Mouse (Mus musculus) midbrain, embryonic 15.5 days (tissue): Measurements from ENCODE around the gene Sdhaf3. TPM values are rescaled to one million over a fixed set of nuclear protein-coding genes. Genes with fewer than 3 reads are reported as not detected.
"Not testable (repeated sequence)": the region's sequence is repeated elsewhere in the genome, so short reads cannot be mapped to it uniquely, and the experiment has no call there.

ENCODE experiments used
- ATAC-seq: fragments of 200-750 bp; cut with Nextera tagmentation; replicated peaks from 2 replicates; pipeline ENCODE4 v1.8.0; 2017; ENCODE audit warnings: moderate TSS enrichment
- H3K27ac ChIP-seq: fragments of 300-500 bp; sonication (generic); 2 replicates; pipeline ENCODE4 v1.5.1; 2015; ENCODE audit warnings: mild to moderate bottlenecking, inconsistent platforms
- H3K27me3 ChIP-seq: fragments of 300-500 bp; sonication (generic); replicated peaks from 2 replicates; pipeline ENCODE4 v1.6.1; 2015; ENCODE audit warnings: inconsistent platforms
- H3K36me3 ChIP-seq: fragments of 300-500 bp; sonication (generic); replicated peaks from 2 replicates; pipeline ENCODE4 v1.6.1; 2015; ENCODE audit warnings: inconsistent platforms
- H3K4me1 ChIP-seq: fragments of 300-500 bp; sonication (generic); 2 replicates; pipeline ENCODE4 v1.6.1; 2015; ENCODE audit warnings: inconsistent platforms
- H3K4me2 ChIP-seq: fragments of 300-500 bp; sonication (generic); 2 replicates; pipeline ENCODE4 v1.6.1; 2015; ENCODE audit warnings: inconsistent platforms, mild to moderate bottlenecking, moderate library complexity
- H3K4me3 ChIP-seq: fragments of 300-500 bp; sonication (generic); 2 replicates; pipeline ENCODE4 v1.5.1; 2015; ENCODE audit warnings: mild to moderate bottlenecking, inconsistent platforms
- H3K9ac ChIP-seq: fragments of 300-500 bp; sonication (generic); 2 replicates; pipeline ENCODE4 v1.6.1; 2015; ENCODE audit warnings: mild to moderate bottlenecking, inconsistent platforms
- H3K9me3 ChIP-seq: fragments of 300-500 bp; sonication (generic); 2 replicates; pipeline ENCODE4 v1.6.1; 2016; ENCODE audit warnings: inconsistent platforms
- WGBS: fragments of 180-500 bp; shearing (Covaris S2); methylation state at CpG from one replicate; pipeline ENCODE4 v1.1.7; 2015; ENCODE audit warnings: mixed read lengths; 5-methylcytosine and 5-hydroxymethylcytosine counted together
- polyA plus RNA-seq: library from polyadenylated mRNA; unstranded; fragments of >200 nt; fragmentation: Nextera tagmentation; extraction: Ambion mirVana; gene quantifications from 2 replicates; pipeline ENCODE4 v1.2.1, GENCODE M21; 2015

Gene Sdhaf3
- polyA plus RNA-seq, 1 experiment from 2014 or later, result 6.9 TPM

DNA sequence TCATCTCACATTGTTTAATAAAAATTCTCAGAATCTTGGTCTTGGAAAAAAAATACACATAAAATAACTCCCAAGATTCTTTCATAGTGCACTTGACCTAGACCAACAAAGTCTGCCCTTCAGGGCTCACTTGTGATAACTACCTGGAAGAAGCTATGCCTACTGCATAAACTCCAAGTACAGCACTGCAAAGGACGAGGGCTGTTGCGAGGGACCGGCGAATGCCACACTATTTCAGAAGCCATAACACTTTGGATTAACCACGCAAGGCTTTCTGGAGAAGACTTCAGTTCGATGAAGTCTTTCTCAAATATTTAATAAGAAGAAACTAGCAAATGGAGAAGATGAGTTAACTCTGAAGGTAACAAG, 425 bp upstream of the Sdhaf3 start:
- WGBS, result 40% methylated on average over 6 of the region's 6 CpGs
- Histone ChIP-seq H3K4me3 (peak overlapping the region; percentile 58), H3K9me3 (no peaks in the 10 kb centered on the region), H3K36me3 (no peaks in the 10 kb centered on the region), H3K27me3 (no peaks in the 10 kb centered on the region), H3K4me2 (peak overlapping the region; percentile 66), H3K27ac (peak overlapping the region; percentile 45), H3K4me1 (peaks cover 9% of the 10 kb centered on the region), H3K9ac (no peak overlapping the region; the same call in 1 of the 2 replicates)
- peak; percentile 64 for ATAC-seq

DNA sequence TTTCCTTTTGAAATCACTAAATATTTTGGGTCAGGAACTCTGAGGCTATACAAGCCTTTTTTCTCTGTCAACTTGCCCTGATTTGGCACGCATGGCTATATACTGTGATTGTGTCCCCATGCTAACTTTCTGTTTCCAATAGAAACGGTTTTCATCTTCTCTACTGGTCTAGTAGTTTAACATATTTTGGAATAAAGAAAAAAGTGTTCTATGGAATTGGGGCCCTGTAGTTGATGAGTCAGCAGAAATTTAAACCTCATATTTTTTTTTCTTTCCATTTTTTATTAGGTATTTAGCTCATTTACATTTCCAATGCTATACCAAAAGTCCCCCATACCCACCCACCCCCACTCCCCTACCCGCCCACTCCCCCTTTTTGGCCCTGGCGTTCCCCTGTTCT, 3.4 kb downstream of the Sdhaf3 start:
- not testable (repeated sequence) for H3K27me3 ChIP-seq, H3K4me3 ChIP-seq, ATAC-seq, H3K36me3 ChIP-seq, H3K9me3 ChIP-seq, H3K27ac ChIP-seq, H3K4me2 ChIP-seq, H3K9ac ChIP-seq, H3K4me1 ChIP-seq
- WGBS, result 97% methylated on average over 2 of the region's 4 CpGs

DNA sequence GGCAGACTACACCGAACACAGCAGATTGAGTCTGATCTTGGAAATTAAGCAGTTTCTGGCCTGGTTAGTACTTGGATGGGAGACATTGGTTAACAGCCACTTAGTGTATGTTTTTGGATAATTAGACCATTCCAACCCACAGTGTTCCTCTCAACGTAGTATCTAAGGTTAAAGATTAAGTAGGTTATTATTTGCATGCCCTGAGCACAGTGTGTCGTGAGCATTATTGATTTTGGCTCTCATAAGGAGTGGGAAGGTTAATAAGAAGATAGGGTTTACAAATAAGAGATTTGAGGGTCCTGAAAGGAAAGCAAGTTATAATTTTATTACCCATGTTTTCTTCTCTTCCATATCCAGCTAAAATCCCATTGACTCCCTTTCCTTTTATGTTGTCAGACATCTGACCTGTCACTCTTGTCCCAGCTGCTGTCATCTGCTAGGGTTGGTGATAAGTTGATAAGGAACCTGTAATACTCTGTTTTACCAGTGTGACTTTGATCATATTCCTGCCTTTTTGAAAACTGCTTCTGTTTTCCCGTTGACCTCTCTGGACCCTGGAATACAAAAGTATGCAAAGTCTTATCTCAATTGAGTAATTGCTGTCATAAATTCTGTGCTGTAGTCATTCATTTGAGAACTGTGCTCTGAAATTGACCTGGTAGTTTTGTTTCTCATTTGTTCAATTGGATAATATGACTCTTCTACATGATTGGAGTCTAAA, 41.6 kb downstream of the Sdhaf3 start:
- no peak overlapping the region for H3K4me3 ChIP-seq

DNA sequence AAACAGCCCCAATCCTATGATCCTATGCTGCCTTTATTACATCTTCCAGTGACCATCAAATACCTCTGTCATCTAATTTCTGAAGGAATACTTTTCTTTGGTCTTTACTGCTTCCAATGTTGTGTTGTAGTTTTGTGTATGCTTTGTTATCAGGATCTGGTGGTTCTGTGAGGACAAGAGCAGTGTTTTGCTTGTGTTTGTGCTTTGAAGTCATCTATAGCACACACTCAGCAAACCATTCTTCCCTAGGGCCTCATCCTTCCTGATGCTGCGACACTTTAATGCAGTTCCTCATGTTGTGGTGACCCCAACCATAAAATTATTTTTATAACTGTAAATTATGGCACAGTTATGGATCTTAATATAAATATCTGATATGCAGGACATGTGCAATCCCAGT, 42.2 kb downstream of the Sdhaf3 start:
- Histone ChIP-seq H3K9me3 (no peaks in the 10 kb centered on the region), H3K4me2 (no peak overlapping the region), H3K27me3 (no peaks in the 10 kb centered on the region), H3K27ac (no peak overlapping the region), H3K9ac (no peak overlapping the region), H3K4me1 (no peaks in the 10 kb centered on the region), H3K36me3 (no peaks in the 10 kb centered on the region), H3K4me3 (no peak overlapping the region)
- 88% methylated on average over 1 of the region's 1 CpGs for WGBS
- ATAC-seq, result no peak

More for the DNA sequence above, 41.6 kb downstream of the Sdhaf3 start:
- Histone ChIP-seq H3K27ac (no peak overlapping the region), H3K4me1 (no peaks in the 10 kb centered on the region), H3K4me2 (no peak overlapping the region), H3K36me3 (no peaks in the 10 kb centered on the region), H3K27me3 (no peaks in the 10 kb centered on the region), H3K9ac (no peak overlapping the region), H3K9me3 (no peaks in the 10 kb centered on the region)
- no peak for ATAC-seq
- 84% methylated on average over 4 of the region's 4 CpGs for WGBS

DNA sequence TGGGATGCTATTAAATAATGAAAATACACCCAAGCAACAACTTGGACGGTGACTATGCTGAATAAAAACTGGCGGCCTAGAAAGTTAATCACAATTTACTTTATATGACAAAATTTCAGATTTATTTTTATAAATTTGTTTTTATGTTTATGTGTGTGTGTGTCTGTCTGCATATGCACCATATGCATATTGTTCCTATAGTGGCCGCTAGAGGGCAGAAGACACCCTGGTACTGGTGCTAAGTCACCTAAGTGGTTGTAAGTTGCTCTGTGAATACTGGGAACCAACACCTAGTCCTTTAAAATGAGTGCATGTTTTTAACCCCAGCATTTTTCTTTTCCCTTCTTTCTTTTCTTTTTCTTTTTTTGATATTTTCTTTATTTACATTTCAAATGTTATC, 43.2 kb downstream of the Sdhaf3 start:
- H3K9ac ChIP-seq, result no peak overlapping the region
- no peaks in the 10 kb centered on the region for H3K9me3 ChIP-seq
- WGBS, result 93% methylated on average over 3 of the region's 3 CpGs
- no peak overlapping the region for H3K27ac ChIP-seq
- H3K4me3 ChIP-seq, result no peak overlapping the region
- no peaks in the 10 kb centered on the region for H3K36me3 ChIP-seq
- no peaks in the 10 kb centered on the region for H3K27me3 ChIP-seq
- H3K4me1 ChIP-seq, result no peaks in the 10 kb centered on the region
- no peak overlapping the region for H3K4me2 ChIP-seq
- no peak for ATAC-seq

DNA sequence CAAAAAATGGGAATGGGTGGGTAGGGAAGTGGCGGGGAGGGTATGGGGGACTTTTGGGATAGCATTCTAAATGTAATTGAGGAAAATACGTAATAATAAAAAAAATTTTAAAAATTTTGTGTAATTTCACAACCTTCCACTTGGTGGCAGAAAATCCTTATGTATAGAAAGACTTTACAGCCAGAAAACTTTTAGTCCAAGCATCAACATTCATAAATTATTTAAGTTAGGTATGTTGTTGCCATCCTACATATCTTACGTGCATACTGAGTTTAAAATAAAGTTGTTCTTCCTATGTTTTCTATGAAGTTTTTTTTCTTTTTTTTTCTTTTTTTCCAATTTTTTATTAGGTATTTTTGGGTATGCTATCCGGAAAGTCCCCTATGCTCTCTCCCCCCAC, 47.3 kb downstream of the Sdhaf3 start:
- no peaks in the 10 kb centered on the region for H3K4me1 ChIP-seq
- no peaks in the 10 kb centered on the region for H3K9me3 ChIP-seq
- H3K27me3 ChIP-seq, result no peaks in the 10 kb centered on the region
- H3K36me3 ChIP-seq, result no peaks in the 10 kb centered on the region
- no peak overlapping the region for H3K27ac ChIP-seq
- peak; percentile 82 for ATAC-seq
- H3K4me2 ChIP-seq, result no peak overlapping the region
- WGBS, result 71% methylated on average over 4 of the region's 4 CpGs
- no peak overlapping the region for H3K4me3 ChIP-seq
- H3K9ac ChIP-seq, result no peak overlapping the region

DNA sequence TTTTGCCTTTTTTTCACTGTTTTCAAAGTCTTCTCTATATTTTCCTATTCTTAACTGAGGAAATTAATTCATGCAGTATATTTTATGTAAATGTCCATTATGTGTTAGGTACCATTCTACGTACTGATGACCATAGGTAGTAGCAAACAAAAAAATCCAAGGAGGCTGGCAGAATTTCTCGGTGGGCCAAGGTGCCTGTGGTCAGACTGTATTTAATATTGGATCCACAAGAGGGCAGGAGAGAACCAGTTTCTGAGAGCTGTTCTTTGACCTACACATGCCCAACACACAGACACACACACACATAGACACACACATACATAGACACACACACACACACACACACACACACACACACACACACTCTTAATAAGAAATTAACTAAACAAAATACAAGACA, 48.2 kb downstream of the Sdhaf3 start:
- ATAC-seq, result peak; percentile 78
- Histone ChIP-seq H3K27me3 (no peaks in the 10 kb centered on the region), H3K9me3 (no peaks in the 10 kb centered on the region), H3K36me3 (no peaks in the 10 kb centered on the region), H3K4me3 (no peak overlapping the region), H3K4me2 (no peak overlapping the region), H3K9ac (no peak overlapping the region), H3K4me1 (no peaks in the 10 kb centered on the region), H3K27ac (no peak overlapping the region)
- WGBS, result 61% methylated on average over 2 of the region's 2 CpGs

DNA sequence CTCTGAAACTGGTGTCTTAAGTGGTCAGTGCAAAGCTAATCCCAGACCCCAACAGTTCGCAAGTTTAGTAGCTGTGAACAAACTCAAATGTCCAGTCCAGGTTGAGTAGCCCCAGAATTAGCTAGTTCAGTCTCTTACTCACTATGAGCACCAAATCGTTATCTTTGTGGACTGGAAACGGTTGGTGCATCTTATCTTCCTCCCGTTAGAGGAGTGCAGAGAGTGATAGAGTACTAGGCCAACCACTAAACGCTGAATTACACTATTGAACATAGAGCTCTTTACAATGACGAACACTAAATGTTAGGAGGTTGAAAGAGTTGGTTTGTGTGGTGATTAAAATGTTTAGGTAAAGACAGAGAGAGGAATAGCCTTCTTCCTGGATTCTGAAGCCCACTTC, 82.3 kb downstream of the Sdhaf3 start:
- Histone ChIP-seq H3K27me3 (no peaks in the 10 kb centered on the region), H3K9ac (no peak overlapping the region), H3K4me3 (no peak overlapping the region), H3K27ac (no peak overlapping the region), H3K36me3 (no peaks in the 10 kb centered on the region), H3K4me2 (no peak overlapping the region), H3K9me3 (no peaks in the 10 kb centered on the region), H3K4me1 (no peaks in the 10 kb centered on the region)
- 91% methylated on average over 6 of the region's 6 CpGs for WGBS
- ATAC-seq, result no peak

DNA sequence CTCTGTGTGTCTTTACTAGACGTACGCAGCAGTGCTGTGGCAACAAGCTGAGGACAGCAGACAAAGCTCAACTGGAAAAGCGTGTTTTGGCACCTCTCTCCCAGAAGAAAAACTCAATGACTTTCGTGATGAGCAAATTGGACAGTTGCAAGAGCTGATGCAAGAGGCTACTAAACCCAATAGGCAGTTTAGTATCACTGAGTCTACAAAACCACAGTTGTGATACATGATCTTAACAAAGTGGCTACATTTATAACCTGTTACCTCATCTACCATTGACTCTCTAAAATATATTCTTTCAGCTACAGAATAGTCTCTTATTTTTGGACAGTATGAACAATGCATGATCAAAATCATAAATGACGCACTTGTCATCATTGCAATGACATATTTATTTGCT, 83.0 kb downstream of the Sdhaf3 start:
- no peak overlapping the region for H3K9ac ChIP-seq
- no peak overlapping the region for H3K4me3 ChIP-seq
- 90% methylated on average over 5 of the region's 5 CpGs for WGBS
- no peaks in the 10 kb centered on the region for H3K9me3 ChIP-seq
- H3K4me1 ChIP-seq, result no peaks in the 10 kb centered on the region
- H3K4me2 ChIP-seq, result no peak overlapping the region
- no peaks in the 10 kb centered on the region for H3K27me3 ChIP-seq
- ATAC-seq, result no peak
- no peak overlapping the region for H3K27ac ChIP-seq
- no peaks in the 10 kb centered on the region for H3K36me3 ChIP-seq

DNA sequence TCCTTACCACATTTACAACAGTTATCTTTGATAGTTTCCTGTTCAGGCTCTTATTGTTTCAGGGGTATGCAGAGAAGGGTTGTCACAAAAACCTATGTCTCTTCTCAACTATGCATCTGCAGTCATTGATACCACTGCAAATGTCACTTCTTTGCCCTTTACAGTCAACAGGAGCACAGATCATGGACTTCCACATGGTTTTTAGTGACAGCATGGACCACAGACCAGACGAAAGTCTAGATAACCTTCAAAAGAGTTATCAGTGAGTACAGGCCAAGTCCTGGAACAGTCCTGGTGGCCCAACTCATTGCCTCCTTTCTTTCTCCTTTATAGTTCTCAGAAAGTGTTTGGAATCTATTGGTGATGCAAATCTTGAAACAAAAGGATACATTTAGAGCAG, 86.1 kb downstream of the Sdhaf3 start:
- ATAC-seq, result no peak
- H3K4me1 ChIP-seq, result no peaks in the 10 kb centered on the region
- no peak overlapping the region for H3K9ac ChIP-seq
- no peaks in the 10 kb centered on the region for H3K27me3 ChIP-seq
- H3K27ac ChIP-seq, result no peak overlapping the region
- no peak overlapping the region for H3K4me3 ChIP-seq
- no peaks in the 10 kb centered on the region for H3K9me3 ChIP-seq
- no peak overlapping the region for H3K4me2 ChIP-seq
- H3K36me3 ChIP-seq, result no peaks in the 10 kb centered on the region
- WGBS, result 83% methylated on average over 1 of the region's 1 CpGs

DNA sequence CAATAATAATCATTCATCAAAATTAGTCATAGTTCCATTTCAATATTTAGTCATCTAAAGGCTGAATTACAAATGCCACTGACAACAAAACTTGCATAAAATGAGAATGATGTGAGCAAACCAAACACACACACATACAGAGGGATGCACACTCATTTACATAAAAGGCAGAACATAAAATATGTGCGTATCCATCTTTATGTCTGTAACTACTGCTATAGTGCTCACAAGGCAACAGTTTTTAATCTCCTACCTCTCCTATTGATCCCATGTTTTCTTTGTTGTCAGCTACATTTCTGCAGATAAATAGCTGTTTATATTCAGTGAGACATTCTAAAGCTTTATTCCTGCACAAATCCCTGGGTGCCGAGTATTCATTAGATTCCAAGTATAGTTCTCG, 107.0 kb downstream of the Sdhaf3 start:
- ATAC-seq, result no peak
- 78% methylated on average over 3 of the region's 3 CpGs for WGBS

DNA sequence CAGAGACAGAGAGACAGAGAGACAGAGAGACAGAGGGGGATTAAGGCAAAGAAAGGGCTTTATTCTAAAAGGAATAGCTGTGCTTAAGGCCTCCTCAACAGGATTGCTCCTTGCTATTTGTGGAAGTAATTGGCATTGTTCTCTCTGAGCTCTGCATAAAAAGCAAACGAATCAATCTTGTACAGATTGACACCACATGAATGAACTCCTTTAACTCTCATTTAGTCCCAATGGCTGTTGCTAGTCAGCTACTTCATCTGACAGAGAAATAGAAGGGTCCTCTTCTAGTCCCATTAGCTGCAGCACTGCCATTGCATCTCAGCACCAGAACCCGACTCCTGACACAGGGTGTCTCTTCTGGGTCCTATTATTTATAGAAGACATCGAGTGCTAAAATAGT, 113.0 kb downstream of the Sdhaf3 start:
- WGBS, result 42% methylated on average over 3 of the region's 3 CpGs
- ATAC-seq, result no peak
- Histone ChIP-seq H3K27me3 (no peaks in the 10 kb centered on the region), H3K4me3 (no peak overlapping the region), H3K36me3 (no peaks in the 10 kb centered on the region), H3K9me3 (no peaks in the 10 kb centered on the region), H3K27ac (no peak overlapping the region), H3K4me2 (no peak overlapping the region), H3K4me1 (no peaks in the 10 kb centered on the region), H3K9ac (no peak overlapping the region)

More for the DNA sequence above, 107.0 kb downstream of the Sdhaf3 start:
- no peak overlapping the region for H3K4me3 ChIP-seq
- no peaks in the 10 kb centered on the region for H3K4me1 ChIP-seq
- no peaks in the 10 kb centered on the region for H3K9me3 ChIP-seq
- no peaks in the 10 kb centered on the region for H3K36me3 ChIP-seq
- no peaks in the 10 kb centered on the region for H3K27me3 ChIP-seq
- no peak overlapping the region for H3K9ac ChIP-seq
- no peak overlapping the region for H3K27ac ChIP-seq
- H3K4me2 ChIP-seq, result no peak overlapping the region

DNA sequence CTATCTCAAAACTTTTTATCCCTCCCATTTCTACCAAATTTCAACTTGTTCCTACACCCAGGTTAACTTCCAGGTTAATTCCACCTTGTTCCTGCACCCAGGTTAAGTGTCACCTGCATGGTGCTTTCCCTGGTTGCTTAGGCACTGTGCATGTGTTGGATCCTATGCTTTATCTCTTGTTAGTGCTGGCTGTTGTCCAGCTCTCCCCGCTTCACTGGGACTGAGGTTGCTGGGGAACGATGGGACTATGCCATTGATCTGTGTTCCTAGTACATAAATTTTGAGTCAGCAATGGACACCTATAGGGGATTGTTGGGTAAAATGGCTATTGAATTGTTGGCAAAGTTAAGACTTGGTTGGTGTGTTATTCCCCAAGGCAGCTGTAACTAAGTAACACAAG, 113.7 kb downstream of the Sdhaf3 start:
- ATAC-seq, result no peak
- Histone ChIP-seq H3K27me3 (no peaks in the 10 kb centered on the region), H3K4me1 (no peaks in the 10 kb centered on the region), H3K9me3 (no peaks in the 10 kb centered on the region), H3K9ac (no peak overlapping the region), H3K27ac (no peak overlapping the region), H3K36me3 (no peaks in the 10 kb centered on the region), H3K4me2 (no peak overlapping the region), H3K4me3 (no peak overlapping the region)
- WGBS, result 61% methylated on average over 2 of the region's 2 CpGs
